Mouse (Mus musculus) cerebellum, postnatal 10 days (tissue): ENCODE measurements around the gene Ppp5c.

Experiments
- DNase-seq, 2 experiments: peaks; one replicate each; pipeline ENCODE4 v3.0.0; 2021; ENCODE audit warnings: mixed read lengths in 2 of 2

Ppp5c gene

GRCm38 (mm10) chr7:17050933-17051594 lies 23.3 kb upstream of the Ppp5c start:
- peak; percentile 85 to 90 for DNase-seq

- DNase-seq = peak in 1 of 2 experiments; percentile 16
Observed at GRCm38 (mm10) chr7:17050491-17050890, 22.8 kb upstream of the Ppp5c start.

- DNase-seq = peak in 1 of 2 experiments; percentile 17
Observed at GRCm38 (mm10) chr7:17048431-17049190, 20.9 kb upstream of the Ppp5c start.

GRCm38 (mm10) chr7:17047041-17047682 lies 19.4 kb upstream of the Ppp5c start:
- DNase-seq = no peak

- DNase-seq = peak; percentile 58 to 64
Observed at GRCm38 (mm10) chr7:17045743-17046142, 18.0 kb upstream of the Ppp5c start.

GRCm38 (mm10) chr7:17039373-17039772 lies 11.6 kb upstream of the Ppp5c start:
- DNase-seq = no peak

- DNase-seq = peak; percentile 77 to 81
Observed at GRCm38 (mm10) chr7:17038018-17038695, 10.4 kb upstream of the Ppp5c start.

- no peak for DNase-seq
Observed at GRCm38 (mm10) chr7:17030239-17030638, 2.5 kb upstream of the Ppp5c start.

- DNase-seq = no peak
Observed at GRCm38 (mm10) chr7:17028923-17029322, 1.2 kb upstream of the Ppp5c start.

- DNase-seq = peak; percentile 82 to 87
Observed at GRCm38 (mm10) chr7:17026710-17027587, 775 bp downstream of the Ppp5c start.

- DNase-seq = no peak
Observed at GRCm38 (mm10) chr7:17025896-17026622, 1.7 kb downstream of the Ppp5c start.

GRCm38 (mm10) chr7:17025505-17025894 lies 2.2 kb downstream of the Ppp5c start:
- DNase-seq = no peak

- peak in 1 of 2 experiments; percentile 49 for DNase-seq
Observed at GRCm38 (mm10) chr7:17024814-17025504, 2.8 kb downstream of the Ppp5c start.

GRCm38 (mm10) chr7:17024141-17024540 lies 3.6 kb downstream of the Ppp5c start:
- DNase-seq = peak; percentile 51 to 58

GRCm38 (mm10) chr7:17023701-17024100 lies 4.0 kb downstream of the Ppp5c start:
- DNase-seq = no peak

GRCm38 (mm10) chr7:17022176-17022575 lies 5.5 kb downstream of the Ppp5c start:
- DNase-seq = peak in 1 of 2 experiments; percentile 42

- no peak for DNase-seq
Observed at GRCm38 (mm10) chr7:17019426-17020166, 8.1 kb downstream of the Ppp5c start.

GRCm38 (mm10) chr7:17017921-17018320 lies 9.8 kb downstream of the Ppp5c start:
- no peak for DNase-seq

- DNase-seq = peak; percentile 98 to 99
Observed at GRCm38 (mm10) chr7:17017036-17017435, 10.7 kb downstream of the Ppp5c start.

- DNase-seq = peak in 1 of 2 experiments; percentile 39
Observed at GRCm38 (mm10) chr7:17015381-17015780, 12.3 kb downstream of the Ppp5c start.
